Mouse (Mus musculus): ENCODE measurements around the gene 1700025G04Rik.
"Not testable (repeated sequence)": the region's sequence is repeated elsewhere in the genome, so short reads cannot be mapped to it uniquely, and the experiment has no call there.

1700025G04Rik gene

DNA sequence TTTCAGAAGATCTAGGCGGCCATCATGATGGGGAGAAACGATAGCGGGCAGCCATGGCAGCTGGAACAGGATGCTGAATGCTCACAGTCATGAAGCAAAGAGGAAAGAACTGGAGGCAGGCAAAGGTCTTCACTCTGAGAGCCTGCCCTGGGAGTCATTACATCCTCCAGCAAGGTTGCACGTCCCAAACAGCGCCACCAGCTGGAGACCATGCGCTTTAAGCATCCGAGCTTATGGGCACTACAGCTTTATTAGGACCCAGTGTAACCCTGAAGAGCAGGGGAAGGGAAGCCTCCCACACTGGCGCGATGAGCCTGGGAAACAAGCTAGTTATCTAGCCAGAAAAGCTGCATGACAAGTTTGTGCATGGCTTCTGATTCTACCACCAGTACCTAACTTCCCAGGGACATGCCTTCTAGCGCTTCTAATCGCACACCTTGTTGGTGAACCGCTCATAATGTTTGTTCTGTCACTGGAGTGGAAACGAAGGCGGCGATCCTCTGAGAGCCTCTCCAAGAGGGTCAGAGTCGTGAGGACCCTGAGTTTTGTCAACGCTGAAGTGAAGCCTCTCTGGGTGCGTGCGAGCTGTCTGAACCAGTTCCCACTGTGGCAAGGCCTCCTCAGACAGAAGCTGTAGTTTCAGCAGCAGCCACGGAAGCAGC lies 228.5 kb downstream of the 1700025G04Rik start:
- in situ Hi-C loops (cut with MboI, MseI): no loop called here

DNA sequence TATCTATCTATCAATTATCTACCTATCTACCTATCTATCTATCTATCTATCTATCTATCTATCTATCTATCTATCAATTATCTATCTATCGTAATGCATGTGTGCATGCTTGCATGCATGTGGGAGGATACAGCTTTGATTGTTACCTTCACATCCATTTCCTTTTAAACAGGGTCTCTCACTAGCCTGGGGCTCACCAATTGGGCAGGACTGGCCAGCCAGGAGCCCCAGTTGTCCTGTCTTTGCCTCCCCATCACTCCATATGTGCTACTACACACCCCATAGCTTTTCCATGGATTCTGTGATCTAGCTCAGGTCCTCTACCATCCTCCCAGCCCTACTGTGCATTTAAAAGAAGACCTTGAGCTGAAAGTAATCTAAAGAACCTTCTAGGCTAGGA lies 231.5 kb downstream of the 1700025G04Rik start:
- in situ Hi-C loops (cut with MboI, MseI): no loop called here

DNA sequence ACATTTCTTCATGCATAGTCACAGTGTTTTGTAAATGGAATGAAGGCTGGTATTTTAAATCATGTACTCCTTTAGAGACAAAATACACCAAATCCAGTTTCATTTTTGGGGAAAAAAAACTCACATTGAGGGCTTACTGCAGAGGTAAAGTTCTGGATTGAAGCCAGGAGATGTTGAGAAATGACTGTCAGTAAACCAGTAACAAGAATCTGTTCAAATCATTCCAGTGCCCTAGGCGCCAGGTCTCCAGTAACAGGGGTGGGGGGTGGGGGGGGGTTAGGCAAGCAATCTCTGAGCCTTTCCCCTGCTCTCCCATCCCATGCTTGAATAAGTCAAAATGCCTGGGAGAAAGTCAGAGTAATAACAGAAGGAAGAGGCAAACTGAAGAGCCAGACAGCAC lies 234.4 kb downstream of the 1700025G04Rik start:
- in situ Hi-C loops (cut with MboI, MseI): no loop called here

DNA sequence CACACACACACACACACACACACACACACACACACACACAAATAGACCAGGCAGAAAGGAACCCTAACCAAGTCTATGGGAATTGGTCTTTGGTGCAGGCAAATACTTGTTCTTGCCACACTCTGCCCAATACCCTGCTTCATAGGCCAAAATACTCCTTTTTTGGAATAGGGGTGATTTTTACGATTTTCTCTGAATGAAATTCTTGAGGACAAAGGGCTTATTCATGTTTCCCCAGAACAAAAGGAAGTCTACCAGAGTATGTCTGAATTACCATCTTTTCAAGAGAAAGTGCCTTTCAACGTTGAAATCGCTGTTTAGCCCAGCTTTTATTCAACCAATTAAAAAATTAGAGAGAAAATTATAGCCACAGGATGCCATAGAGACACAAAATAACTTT lies 237.9 kb downstream of the 1700025G04Rik start:
- in situ Hi-C loops (cut with MboI, MseI): no loop called here

DNA sequence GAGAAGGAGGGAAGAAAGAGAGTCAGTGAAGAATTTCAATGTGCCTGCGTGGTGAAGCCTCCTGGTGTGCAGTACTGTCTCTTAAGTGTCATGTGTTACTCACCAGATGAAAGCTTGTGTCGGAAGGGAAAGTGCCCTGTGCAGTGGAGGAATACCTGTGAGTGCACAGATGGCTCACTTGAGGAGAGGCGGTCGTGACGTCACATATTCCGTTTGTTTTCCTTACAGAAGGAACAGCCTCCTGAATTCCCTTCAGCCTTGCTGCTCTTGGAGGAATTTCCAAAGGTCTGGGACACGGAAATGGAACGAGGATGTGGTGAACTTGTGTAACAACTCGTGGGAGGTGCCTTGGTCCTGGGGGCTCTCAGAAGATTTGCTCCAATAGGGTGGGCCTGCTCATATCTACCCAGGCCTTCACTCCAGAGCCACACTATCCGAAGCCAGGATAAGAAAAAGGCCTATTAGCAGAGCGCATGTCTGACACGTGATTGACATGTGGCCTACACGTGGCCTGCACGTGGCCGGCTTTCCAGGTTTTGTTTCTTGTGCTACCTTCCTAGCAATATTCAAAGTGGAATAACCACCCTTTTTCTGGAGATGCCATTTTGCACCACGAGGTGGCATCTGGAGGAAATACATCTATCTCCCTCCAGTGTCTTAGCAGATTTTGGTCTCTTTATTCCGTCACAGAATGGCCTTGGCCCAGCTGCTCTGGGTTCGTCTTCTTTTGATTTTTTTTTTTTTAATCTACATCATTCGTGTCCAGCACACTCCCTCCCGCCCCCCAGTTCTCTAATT lies 238.7 kb downstream of the 1700025G04Rik start:
- in situ Hi-C loops (cut with MboI, MseI): no loop called here

DNA sequence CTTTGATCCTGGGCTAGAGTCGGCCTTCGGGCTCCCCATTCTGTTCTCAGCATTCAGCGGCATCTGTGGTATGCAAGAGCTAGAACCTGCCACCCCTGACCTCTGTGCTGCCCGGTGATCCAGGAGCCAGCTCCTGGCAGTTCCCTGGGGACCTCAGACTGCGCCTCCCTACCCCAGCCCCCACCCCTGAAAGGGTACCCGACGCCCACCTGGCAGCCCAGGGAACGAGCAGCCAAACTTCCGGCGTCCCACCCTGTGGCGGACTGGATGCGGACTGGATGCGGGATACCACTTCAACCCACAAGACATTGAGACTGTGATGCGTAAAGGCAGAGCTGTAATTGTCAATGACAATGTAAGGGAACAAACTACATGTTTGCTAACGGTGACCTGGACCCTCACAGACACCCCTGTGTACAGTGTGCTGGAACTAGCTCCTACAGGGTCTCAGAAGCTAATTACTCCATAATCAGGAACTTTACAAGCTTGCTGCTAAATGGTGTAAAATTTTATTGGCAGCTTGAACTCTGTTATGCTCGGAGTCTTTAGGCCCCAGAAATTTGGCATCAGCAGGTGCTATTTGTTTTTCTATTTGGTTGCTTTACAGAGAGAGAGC lies 239.8 kb downstream of the 1700025G04Rik start:
- in situ Hi-C loops (cut with MboI, MseI): no loop called here

DNA sequence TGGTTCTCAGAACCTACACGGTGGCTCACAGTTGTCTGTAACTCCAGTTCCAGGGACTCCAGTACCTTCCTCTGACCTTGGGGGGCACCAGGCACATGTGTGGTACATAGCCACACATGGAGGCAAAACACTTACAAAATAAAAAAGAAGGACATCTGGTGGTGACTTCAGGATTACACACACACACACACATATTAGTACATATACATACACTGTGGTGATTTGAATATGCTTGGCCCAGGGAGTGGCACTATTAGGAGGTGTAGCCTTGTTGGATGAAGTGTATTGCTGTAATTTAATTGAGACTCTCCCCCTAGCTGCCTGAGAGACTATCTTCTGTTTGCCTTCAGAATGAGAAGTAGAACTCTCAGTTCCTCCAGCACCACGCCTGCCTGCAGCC lies 241.6 kb downstream of the 1700025G04Rik start:
- in situ Hi-C loops (cut with MboI, MseI): no loop called here

DNA sequence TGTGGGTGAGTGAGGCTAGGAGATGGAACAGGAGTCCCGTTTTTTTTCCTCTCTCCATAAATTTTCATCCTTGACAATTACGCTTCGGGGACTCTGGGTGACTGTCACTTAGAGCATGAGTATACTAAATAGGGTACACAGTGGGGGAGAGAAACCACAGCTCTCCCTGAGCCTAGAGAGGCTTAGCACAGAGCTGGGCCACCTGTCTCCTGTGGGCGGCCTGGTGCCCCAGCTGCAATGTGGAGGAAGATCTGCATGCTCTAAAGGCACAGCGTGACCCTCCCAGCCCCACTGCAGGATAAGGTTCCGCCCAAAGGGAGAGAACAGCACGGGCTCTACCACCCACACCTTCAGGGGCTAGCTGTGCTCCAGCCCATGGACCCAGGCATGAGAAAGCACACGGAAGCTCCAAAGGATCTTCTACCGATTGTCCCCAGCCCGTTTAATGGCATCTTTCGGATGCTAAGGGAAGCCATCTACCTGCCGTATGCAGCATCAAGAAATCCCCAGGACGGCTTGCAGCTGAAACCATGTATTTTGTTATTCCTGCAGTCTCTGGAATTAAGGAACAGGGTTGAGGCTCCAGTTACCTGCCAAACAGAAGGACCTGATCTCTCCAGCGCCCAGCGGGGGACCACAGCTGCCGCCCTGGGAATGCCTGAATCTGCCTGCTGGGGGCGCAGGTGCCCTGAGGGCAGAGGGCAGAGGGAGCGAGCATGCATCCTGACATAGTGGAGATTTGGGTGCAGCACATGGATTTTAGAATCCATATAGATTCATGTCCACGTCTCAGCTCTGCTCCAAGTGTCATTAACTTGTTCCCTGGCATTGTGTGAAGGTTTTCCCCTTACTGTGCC lies 243.8 kb downstream of the 1700025G04Rik start:
- in situ Hi-C loops (cut with MboI, MseI): no loop called here

DNA sequence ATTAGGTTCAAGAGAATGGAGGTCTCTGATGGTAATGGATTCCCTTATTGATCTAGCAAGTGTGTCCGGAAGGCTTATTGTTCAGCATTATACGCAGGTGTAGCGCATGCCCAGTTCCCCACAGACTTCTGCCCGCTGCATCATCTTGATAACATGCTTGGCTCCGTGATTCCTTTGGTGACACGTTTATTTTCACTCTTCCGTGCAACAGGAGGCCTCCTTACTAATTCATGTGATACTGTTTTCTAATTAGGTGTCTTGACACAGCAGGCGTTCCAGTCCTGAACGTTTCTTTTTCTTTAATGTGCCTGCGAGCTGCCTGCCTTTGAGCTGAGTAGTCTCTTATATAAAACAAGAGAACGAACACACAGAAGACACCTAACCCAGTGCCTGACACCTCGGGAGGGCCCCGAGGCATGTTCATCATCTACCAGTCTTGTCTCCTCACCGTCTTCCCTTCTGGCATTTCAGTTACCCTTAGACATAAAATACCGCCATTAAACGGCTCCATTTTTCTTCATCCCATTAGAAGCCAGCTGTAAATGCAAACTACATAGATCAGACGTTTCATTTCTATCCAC lies 244.6 kb downstream of the 1700025G04Rik start:
- in situ Hi-C loops (cut with MboI, MseI): no loop called here

DNA sequence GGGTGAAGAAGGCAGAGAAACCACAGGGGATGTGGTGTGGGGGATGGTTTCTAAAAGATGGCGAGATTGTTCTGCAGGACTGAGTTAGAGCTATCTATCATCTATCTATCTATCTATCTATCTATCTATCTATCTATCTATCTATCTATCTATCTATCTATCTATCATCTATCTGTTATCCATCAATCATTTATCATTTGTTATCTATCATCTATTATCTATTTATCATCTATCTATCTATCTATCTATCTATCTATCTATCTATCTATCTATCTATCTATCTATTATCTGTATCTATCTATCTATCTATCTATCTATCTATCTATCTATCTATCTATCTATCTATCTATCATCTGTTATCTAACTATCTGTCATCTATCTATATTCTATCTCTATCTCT lies 249.6 kb downstream of the 1700025G04Rik start:
- in situ Hi-C loops (cut with MboI, MseI): not testable (repeated sequence)

DNA sequence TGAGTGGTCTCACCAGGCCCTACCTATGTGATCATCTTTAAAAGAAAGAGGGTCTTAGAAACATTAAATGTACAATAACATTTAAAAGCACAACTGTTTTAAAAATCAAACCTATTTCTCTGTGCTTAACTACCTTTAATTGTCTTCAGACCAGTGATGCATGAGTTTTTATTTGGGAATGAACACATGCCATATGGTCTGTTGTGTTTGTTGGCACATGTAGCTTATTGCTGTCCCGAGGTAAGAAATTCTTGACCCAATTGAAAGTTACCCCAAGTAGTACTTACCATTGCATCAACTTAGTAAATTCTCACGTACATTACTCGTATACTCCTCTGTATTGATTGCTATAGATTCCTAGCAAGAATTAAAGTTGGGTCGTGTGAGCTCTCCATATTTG lies 254.7 kb downstream of the 1700025G04Rik start:
- in situ Hi-C loops (cut with MboI, MseI): loop anchor here (10.0 kb wide), 1 partner anchor 50 kb away; no protein-coding TSS in a partner anchor

DNA sequence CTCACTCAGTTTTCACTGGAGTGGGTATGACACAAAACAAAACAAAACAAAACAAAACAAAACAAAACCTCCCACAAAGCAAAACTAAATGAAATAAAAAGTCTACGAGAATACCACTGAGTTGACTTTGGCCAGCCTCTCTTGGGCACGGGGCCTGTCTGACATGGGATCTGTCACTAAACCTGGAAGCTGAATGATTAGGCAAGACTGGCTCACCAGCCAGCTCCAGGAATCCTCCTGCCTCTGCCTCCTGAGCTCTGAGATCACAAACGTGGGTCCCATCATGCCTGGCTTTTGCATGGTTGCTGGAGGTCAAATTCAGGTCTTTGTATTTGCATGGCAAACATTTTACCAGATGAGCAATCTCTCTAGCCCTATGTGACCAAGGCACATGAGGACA lies 258.1 kb downstream of the 1700025G04Rik start:
- in situ Hi-C loops (cut with MboI, MseI): loop anchor here (10.0 kb wide), 1 partner anchor 53 kb away; no protein-coding TSS in a partner anchor

DNA sequence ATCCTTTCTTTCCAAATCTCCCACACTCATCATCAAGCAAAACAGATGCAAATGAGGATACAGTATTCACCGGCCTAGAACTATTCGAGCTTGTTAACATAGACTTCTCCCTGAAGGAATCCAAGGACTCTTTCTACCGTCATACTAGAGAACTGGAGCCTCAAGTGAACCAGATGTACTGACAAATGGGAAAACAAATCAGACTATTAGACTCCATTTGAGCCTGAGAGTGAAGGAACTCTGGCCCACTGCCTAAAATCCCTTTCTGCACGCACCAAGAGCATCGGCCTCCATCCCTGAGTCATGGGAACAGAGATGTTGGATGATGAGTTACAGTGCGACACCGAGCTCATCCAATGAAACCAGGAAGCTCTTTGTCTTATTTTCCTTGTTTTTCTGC lies 264.9 kb downstream of the 1700025G04Rik start:
- in situ Hi-C loops (cut with MboI, MseI): no loop called here

DNA sequence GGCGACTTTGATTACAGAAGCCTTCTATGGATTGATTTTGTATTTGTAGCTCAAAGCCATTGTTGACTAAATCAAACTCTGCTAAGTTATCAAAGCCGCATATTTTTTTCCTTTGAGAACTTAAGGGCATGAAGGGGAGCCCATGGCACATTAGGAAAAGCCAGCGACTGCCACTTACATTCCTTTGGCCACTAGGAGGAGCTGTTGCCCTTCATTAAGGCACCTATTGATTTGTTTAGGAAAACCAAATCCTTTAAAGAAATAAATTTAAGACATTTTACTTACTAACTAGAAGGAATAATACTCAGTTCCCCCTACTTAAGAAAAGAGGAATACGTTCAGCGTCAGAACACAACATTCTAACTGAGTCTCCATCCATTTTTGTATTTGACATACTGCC lies 269.5 kb downstream of the 1700025G04Rik start:
- in situ Hi-C loops (cut with MboI, MseI): loop anchor here (5.0 kb wide), 1 partner anchor 472 kb away; no protein-coding TSS in a partner anchor

DNA sequence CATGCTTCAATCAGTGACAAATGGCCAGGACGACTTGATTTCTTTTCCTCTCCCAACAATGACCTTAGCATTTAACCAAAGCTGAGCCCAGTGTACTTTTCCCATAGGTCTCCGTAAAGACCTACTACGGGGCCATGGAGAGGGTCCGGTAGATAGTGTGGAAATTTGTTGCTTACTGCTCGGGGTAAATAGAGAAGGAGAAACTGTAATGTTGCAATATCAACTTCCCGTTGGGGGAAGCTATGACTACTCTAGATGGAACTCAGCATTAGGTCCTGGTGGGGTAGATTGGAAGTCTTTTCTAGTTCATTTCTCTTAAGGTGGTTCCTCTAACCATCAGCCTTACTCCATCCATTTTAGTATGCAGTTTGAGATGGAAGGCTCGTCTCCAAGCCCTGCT lies 270.7 kb downstream of the 1700025G04Rik start:
- in situ Hi-C loops (cut with MboI, MseI): no loop called here

DNA sequence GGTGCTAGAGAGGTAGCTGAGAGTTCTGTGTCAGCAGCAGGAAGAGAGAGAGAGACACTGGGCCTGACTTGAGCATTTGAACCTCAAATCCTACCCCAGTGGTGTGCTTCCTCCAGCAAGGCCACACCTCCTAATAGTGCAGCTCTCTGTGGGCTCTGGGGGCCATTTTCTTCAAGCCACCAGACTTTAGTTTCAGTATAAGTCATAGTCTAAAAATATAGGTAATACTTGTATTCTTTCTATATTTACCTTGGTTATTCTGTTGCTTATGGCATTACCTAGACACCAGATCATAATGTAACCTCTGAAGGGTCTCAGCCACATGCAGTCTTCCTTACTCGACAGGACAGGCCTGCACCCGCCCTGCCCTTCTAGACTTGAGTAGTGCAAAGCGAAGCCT lies 273.9 kb downstream of the 1700025G04Rik start:
- in situ Hi-C loops (cut with MboI, MseI): no loop called here

DNA sequence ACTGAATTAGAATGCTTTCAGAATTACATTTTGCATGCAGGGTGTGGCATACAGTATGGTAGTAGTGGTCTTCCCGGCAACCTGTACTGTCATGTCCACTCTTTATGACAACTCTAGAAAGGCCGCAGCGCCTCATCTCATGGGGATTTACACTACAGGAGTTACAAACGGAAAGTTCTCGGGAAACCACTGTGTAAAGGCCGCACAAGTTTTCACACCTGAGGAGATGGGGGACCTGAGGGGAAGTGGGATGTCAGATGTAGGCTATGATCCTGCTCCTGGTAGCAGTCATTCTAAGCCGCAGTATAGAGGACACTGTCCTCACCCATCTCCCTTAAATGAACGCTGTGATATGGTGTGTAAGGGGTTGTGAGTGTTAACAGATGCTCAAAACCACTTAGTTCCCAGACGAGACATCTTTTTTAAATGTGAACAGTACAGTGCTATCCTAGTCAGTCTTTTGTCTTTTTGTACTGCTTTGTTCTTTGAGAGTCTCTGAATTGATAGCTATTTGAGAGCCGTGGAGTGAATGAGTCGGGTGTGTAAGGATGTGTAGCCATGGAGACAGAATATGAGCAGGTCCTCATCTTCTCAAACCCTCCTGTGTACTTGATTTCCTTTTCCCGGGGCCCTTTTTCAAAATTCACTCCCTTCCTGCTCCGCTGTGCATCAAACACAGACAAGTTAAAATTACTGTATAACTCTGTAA lies 277.8 kb downstream of the 1700025G04Rik start:
- in situ Hi-C loops (cut with MboI, MseI): no loop called here

DNA sequence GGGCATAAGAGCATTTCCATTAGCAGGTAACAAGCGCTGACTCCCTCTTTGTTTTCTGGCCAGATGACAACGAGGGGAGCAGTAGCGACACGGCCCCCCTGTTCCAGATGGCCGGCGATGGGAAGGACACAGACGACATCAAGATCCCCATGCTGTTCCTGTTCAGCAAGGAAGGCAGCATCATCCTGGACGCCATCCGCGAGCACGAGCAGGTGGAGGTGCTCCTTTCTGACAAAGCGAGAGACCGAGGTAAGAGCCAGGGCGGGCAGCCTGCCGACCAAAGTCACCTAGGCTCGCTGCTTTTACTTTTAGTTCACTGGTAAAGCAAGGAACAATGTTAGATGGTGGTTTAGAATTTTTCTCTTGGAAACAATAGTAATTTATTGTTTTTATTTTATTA lies 278.5 kb downstream of the 1700025G04Rik start:
- in situ Hi-C loops (cut with MboI, MseI): no loop called here

DNA sequence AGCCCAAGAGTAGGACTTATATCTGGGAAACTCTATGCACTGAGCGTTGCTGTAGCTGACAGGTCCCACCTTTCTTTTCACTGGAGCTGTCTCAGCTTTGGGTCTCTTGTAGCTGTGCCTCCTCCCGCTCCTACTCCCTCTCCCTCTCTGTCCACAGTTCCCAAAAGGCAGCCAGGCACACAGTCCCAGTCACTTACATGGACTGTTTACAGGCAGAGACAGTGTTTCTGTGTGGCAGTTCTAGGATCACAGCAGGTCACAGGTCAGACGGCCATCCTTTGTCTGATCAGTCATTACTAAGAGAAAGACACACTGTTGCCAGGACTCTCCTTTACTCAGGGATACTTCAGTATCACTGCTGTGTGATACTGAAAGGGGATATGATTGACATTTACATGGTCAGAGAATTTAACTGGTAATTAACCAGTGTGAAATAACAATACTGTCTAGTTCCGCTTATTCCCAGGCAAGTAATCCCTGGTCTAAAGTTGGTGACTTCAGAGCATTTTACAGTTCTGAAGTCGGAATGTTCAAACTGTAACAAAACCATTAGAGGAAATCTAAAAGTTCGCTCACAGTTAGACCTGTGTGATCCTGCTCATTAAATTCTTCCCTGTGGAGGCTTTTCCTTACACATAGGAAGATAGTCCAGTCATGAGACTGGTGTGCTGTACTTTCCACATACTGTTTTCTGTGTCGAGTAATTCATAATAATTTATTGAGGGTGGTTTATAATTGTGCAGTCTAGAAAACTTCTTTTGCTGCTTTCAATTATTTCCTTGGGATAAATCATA lies 279.1 kb downstream of the 1700025G04Rik start:
- in situ Hi-C loops (cut with MboI, MseI): no loop called here

DNA sequence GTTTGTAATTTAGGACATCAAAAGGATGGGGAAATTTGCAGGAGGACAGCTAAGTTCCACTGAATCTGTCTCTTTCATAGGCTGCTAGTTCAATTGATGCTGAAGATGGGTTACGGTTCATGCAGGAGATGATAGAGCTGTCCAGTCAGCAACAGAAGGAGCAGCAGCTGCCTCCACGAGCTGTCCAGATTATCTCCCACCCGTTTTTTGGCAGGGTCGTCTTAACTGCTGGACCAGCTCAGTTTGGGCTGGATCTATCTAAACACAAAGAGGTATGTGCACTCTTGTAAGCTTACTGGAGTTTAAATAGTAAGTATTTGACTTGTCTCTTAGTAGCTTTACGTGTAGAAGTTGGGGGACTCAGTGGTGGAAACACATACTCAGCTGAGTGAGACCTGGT lies 282.6 kb downstream of the 1700025G04Rik start:
- in situ Hi-C loops (cut with MboI, MseI): no loop called here

Measured in T-helper 2 cell (primary cell).